Mouse (Mus musculus): ENCODE data around the gene Gm11541.

DNA sequence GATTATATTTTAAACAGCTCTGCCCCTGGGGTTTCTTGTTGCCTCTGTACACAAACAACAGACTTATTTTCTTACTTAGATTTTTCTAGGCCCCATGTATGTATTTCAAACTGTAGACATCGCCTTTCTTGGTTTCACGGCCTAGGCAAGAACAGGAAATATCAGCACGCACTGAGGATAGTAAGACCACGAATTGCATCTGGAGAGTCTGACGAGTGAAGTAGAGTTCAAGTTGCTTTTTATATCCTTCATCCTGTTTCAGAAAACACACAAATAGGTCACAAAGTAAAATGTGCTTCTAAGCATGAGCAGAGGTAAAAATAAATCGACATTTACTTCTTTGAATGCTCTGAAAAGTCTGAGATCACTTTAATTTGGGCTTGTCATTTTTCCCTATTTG is 8.8 kb downstream of the Gm11541 start:
- no peak for TF ChIP-seq E2F4 (IDR thresholded peaks at IDR 0.05; ENCODE audit: insufficient replicate concordance, low read depth, low read length)
- no peak for TF ChIP-seq KAT2A (IDR thresholded peaks at IDR 0.05; ENCODE audit: insufficient replicate concordance, low read length)

All from CH12.LX (cell line).